ENCODE assay signal across 20 mouse cellular contexts in genomic region chr10:58836391-58836790, GRCm38 (mm10). TPM values are rescaled to one million over a fixed set of nuclear protein-coding genes. Genes with fewer than 3 reads are reported as not detected.
DNase-seq lines count a peak whose midpoint lies in the region; ATAC-seq and TF ChIP-seq lines count a peak whose summit lies in the region.
"Had no signal": no experiment of that assay in that cellular context is flagged by ENCODE, and none has a peak within 500 bp of the region (broad histone marks: within the 10 kb centered on the region; RNA-seq: fewer than 3 reads in every experiment).

No protein-coding gene starts in this region.

- no peaks in the 10 kb centered on the region for H3K4me1 ChIP-seq in lung, postnatal 0 days (ENCODE audit: insufficient read depth, low read depth, low read length)
- H3K4me1 ChIP-seq: hindbrain, embryonic 13.5 days had no signal

- no peak for TF ChIP-seq EP300 in lung, postnatal 0 days (IDR thresholded peaks at IDR 0.05)

- H3K4me2 ChIP-seq in lung, postnatal 0 days (replicated peaks; ENCODE audit: low read depth, low read length): no peak overlapping the region
- H3K4me2 ChIP-seq: embryonic facial prominence, embryonic 15.5 days; forebrain, embryonic 15.5 days; hindbrain, embryonic 13.5 days had no signal

- no peak overlapping the region for H3K27ac ChIP-seq in lung, postnatal 0 days (ENCODE audit: low read length)
- H3K27ac ChIP-seq: embryonic facial prominence, embryonic 15.5 days; forebrain, embryonic 15.5 days; heart, embryonic 10.5 days; hindbrain, embryonic 13.5 days; hindbrain, postnatal 0 days had no signal

- H3K36me3 ChIP-seq in lung, postnatal 0 days (ENCODE audit: insufficient read depth, low read length): no peaks in the 10 kb centered on the region
- H3K36me3 ChIP-seq: embryonic facial prominence, embryonic 15.5 days; forebrain, embryonic 15.5 days; heart, embryonic 10.5 days; hindbrain, embryonic 13.5 days had no signal

- no peak overlapping the region for H3K9ac ChIP-seq in lung, postnatal 0 days (replicated peaks; ENCODE audit: low read depth)
- H3K9ac ChIP-seq: embryonic facial prominence, embryonic 15.5 days; forebrain, embryonic 15.5 days; hindbrain, embryonic 13.5 days had no signal

- H3K4me3 ChIP-seq in lung, postnatal 0 days (ENCODE audit: low read depth, low read length): no peak overlapping the region
- H3K4me3 ChIP-seq: embryonic facial prominence, embryonic 15.5 days; forebrain, embryonic 15.5 days; heart, embryonic 10.5 days; hindbrain, embryonic 13.5 days had no signal

- no peak for TF ChIP-seq CTCF in lung, postnatal 0 days (IDR thresholded peaks at IDR 0.05)

- DNase-seq in cerebellum, postnatal 10 days: peak; percentile 84 to 85
- no peak for DNase-seq in cerebellum, adult 9-11 months
- peak; percentile 37 for DNase-seq in lung, postnatal 0 days (ENCODE audit: low spot score)
- DNase-seq in lung, postnatal 4 days: no peak
- peak; percentile 21 for DNase-seq in lung, postnatal 25 days (ENCODE audit: low spot score)
- DNase-seq in c-Kit-positive CD71-positive TER-119-positive erythroid progenitor cells, embryonic 14.5 days (ENCODE audit: low spot score): no peak
- no peak for DNase-seq in spleen, adult 12 weeks (ENCODE audit: low spot score)
- DNase-seq: adrenal gland, adult 8-10 months; adrenal gland, postnatal 36 days; cerebellum, adult 11-12 months; cerebellum, adult 9-10 months; embryo, embryonic 11 days; gastrocnemius, postnatal 36 days; heart, postnatal 10 days; heart, postnatal 4 days had no signal

- H3K9me3 ChIP-seq in lung, postnatal 0 days (ENCODE audit: low read length): no peaks in the 10 kb centered on the region
- H3K9me3 ChIP-seq: embryonic facial prominence, embryonic 15.5 days; forebrain, embryonic 15.5 days; heart, embryonic 10.5 days; hindbrain, embryonic 13.5 days had no signal

- no peaks in the 10 kb centered on the region for H3K27me3 ChIP-seq in lung, postnatal 0 days (replicated peaks; ENCODE audit: insufficient read depth, low read length)
- H3K27me3 ChIP-seq: embryonic facial prominence, embryonic 15.5 days; forebrain, embryonic 15.5 days; hindbrain, embryonic 13.5 days had no signal

- 65% methylated on average over 3 of the region's 3 CpGs for WGBS in lung, postnatal 0 days

- peak; percentile 43 for ATAC-seq in lung, postnatal 0 days
- ATAC-seq: forebrain, embryonic 15.5 days; hindbrain, postnatal 0 days had no signal

RNA-seq across cellular contexts. Expression of gene Sh3rf3, which starts 23.2 kb away (rescaled TPM):
- polyA plus RNA-seq in lung, postnatal 0 days (2015; fragmentation: Nextera tagmentation; extraction: Ambion mirVana): 2.0 TPM in 2 replicates

Comparison
In these comparisons a context has a peak if more than half of its experiments do, and no peak if none do; other contexts are left out.
1. DNase-seq: peak in cerebellum, postnatal 10 days (2 of 2), lung, postnatal 0 days (single experiment) and lung, postnatal 25 days (single experiment); none in cerebellum, adult 9-11 months (single experiment), lung, postnatal 4 days (0 of 2), c-Kit-positive CD71-positive TER-119-positive erythroid progenitor cells, embryonic 14.5 days (single experiment) and spleen, adult 12 weeks (single experiment).